Mouse (Mus musculus) heart, embryonic 15.5 days (tissue): ENCODE results near the gene Nek7. TPM values are rescaled to one million over a fixed set of nuclear protein-coding genes. Genes with fewer than 3 reads are reported as not detected.

Experiments used
- ATAC-seq: fragments of 200-750 bp; cut with Nextera tagmentation; replicated peaks from 2 replicates; pipeline ENCODE4 v1.8.0; 2017; ENCODE audit warnings: low read depth, moderate TSS enrichment; ENCODE audit not compliant: insufficient number of reproducible peaks, insufficient read depth, low FRiP score
- H3K27ac ChIP-seq: fragments of 300-500 bp; sonication (generic); 2 replicates; pipeline ENCODE4 v1.5.1; 2015; ENCODE audit warnings: mild to moderate bottlenecking, inconsistent platforms
- H3K27me3 ChIP-seq: fragments of 300-500 bp; sonication (generic); 2 replicates; pipeline ENCODE4 v1.6.1; 2015; ENCODE audit warnings: inconsistent platforms
- H3K36me3 ChIP-seq: fragments of 300-500 bp; sonication (generic); 2 replicates; pipeline ENCODE4 v1.6.1; 2015; ENCODE audit warnings: mild to moderate bottlenecking, inconsistent platforms
- H3K4me1 ChIP-seq: fragments of 300-500 bp; sonication (generic); replicated peaks from 2 replicates; pipeline ENCODE4 v1.6.1; 2015; ENCODE audit warnings: inconsistent platforms
- H3K4me2 ChIP-seq: fragments of 300-500 bp; sonication (generic); 2 replicates; pipeline ENCODE4 v1.6.1; 2015; ENCODE audit warnings: inconsistent platforms, mild to moderate bottlenecking, moderate library complexity
- H3K4me3 ChIP-seq: fragments of 300-500 bp; sonication (generic); 2 replicates; pipeline ENCODE4 v1.5.1; 2015; ENCODE audit warnings: mild to moderate bottlenecking, inconsistent platforms
- H3K9ac ChIP-seq: fragments of 300-500 bp; sonication (generic); 2 replicates; pipeline ENCODE4 v1.6.1; 2015; ENCODE audit warnings: mild to moderate bottlenecking, inconsistent platforms
- H3K9me3 ChIP-seq: fragments of 300-500 bp; sonication (generic); replicated peaks from 2 replicates; pipeline ENCODE4 v1.6.1; 2016; ENCODE audit warnings: inconsistent platforms
- WGBS: fragments of 180-500 bp; shearing (Covaris S2); methylation state at CpG from one replicate; pipeline ENCODE4 v1.1.7; 2015; ENCODE audit warnings: mixed read lengths; 5-methylcytosine and 5-hydroxymethylcytosine counted together
- polyA plus RNA-seq: library from polyadenylated mRNA; unstranded; fragments of >200 nt; fragmentation: Nextera tagmentation; extraction: Ambion mirVana; gene quantifications from 2 replicates; pipeline ENCODE4 v1.2.1, GENCODE M21; 2015

The Nek7 gene
- polyA plus RNA-seq, 1 experiment from 2014 or later: 44.4 TPM

GRCm38 (mm10) chr1:138623870-138624269, 3.9 kb upstream of the Nek7 start:
- 82% methylated on average over 1 of the region's 1 CpGs for WGBS
- Histone ChIP-seq H3K27ac (no peak overlapping the region), H3K4me3 (no peak overlapping the region), H3K9me3 (no peaks in the 10 kb centered on the region), H3K4me2 (no peak overlapping the region), H3K36me3 (no peaks in the 10 kb centered on the region), H3K4me1 (peaks cover 3% of the 10 kb centered on the region; the same call in 1 of the 2 replicates), H3K27me3 (no peaks in the 10 kb centered on the region), H3K9ac (no peak overlapping the region)
- no peak for ATAC-seq

- ATAC-seq: no peak
- WGBS: 72% methylated on average over 5 of the region's 5 CpGs
Observed at GRCm38 (mm10) chr1:138622831-138623230, 2.9 kb upstream of the Nek7 start.

GRCm38 (mm10) chr1:138622431-138622830, 2.5 kb upstream of the Nek7 start:
- ATAC-seq: no peak
- no peak overlapping the region for H3K9ac ChIP-seq
- WGBS: 36% methylated on average over 3 of the region's 3 CpGs
- no peak overlapping the region for H3K4me3 ChIP-seq
- peak overlapping the region; percentile 31; the same call in 1 of the 2 replicates for H3K27ac ChIP-seq
- no peak overlapping the region for H3K4me2 ChIP-seq
- peaks cover 3% of the 10 kb centered on the region; the same call in 1 of the 2 replicates for H3K4me1 ChIP-seq
- H3K27me3 ChIP-seq: no peaks in the 10 kb centered on the region
- H3K9me3 ChIP-seq: no peaks in the 10 kb centered on the region
- no peaks in the 10 kb centered on the region for H3K36me3 ChIP-seq

More at GRCm38 (mm10) chr1:138622831-138623230, 2.9 kb upstream of the Nek7 start:
- Histone ChIP-seq H3K4me2 (no peak overlapping the region), H3K4me1 (peaks cover 3% of the 10 kb centered on the region; the same call in 1 of the 2 replicates), H3K9ac (no peak overlapping the region), H3K36me3 (no peaks in the 10 kb centered on the region), H3K27ac (0 out of 2 replicates have a peak overlapping the region, but pooled peaks have one; percentile 31), H3K4me3 (no peak overlapping the region), H3K27me3 (no peaks in the 10 kb centered on the region), H3K9me3 (no peaks in the 10 kb centered on the region)

GRCm38 (mm10) chr1:138619114-138619971, 598 bp downstream of the Nek7 start:
- Histone ChIP-seq H3K27me3 (no peaks in the 10 kb centered on the region), H3K9me3 (no peaks in the 10 kb centered on the region), H3K36me3 (no peaks in the 10 kb centered on the region), H3K27ac (peak overlapping the region; percentile 99), H3K4me3 (peak overlapping the region; percentile 78), H3K4me2 (peak overlapping the region; percentile 84), H3K4me1 (peaks cover 20% of the 10 kb centered on the region), H3K9ac (peak overlapping the region; percentile 91)
- ATAC-seq: peak; percentile 93
- WGBS: under 1% methylated on average over 83 of the region's 83 CpGs

- Histone ChIP-seq H3K9me3 (no peaks in the 10 kb centered on the region), H3K9ac (peak overlapping the region; percentile 50), H3K27me3 (no peaks in the 10 kb centered on the region), H3K4me3 (peak overlapping the region; percentile 78), H3K36me3 (no peaks in the 10 kb centered on the region), H3K27ac (peak overlapping the region; percentile 99), H3K4me1 (peaks cover 20% of the 10 kb centered on the region), H3K4me2 (peak overlapping the region; percentile 84)
- peak; percentile 86 for ATAC-seq
- WGBS: 0% methylated on average over 11 of the region's 11 CpGs
Observed at GRCm38 (mm10) chr1:138618012-138618354, 2.0 kb downstream of the Nek7 start.

- peak overlapping the region; percentile 78 for H3K4me3 ChIP-seq
- WGBS: 8% methylated on average over 17 of the region's 17 CpGs
Observed at GRCm38 (mm10) chr1:138617279-138618011, 2.5 kb downstream of the Nek7 start.

GRCm38 (mm10) chr1:138615388-138615787, 4.6 kb downstream of the Nek7 start:
- ATAC-seq: no peak
- peaks cover 20% of the 10 kb centered on the region for H3K4me1 ChIP-seq
- 0 out of 2 replicates have a peak overlapping the region, but pooled peaks have one; percentile 3 for H3K27ac ChIP-seq
- H3K4me3 ChIP-seq: no peak overlapping the region
- no peak overlapping the region for H3K4me2 ChIP-seq
- 63% methylated on average over 3 of the region's 3 CpGs for WGBS
- no peaks in the 10 kb centered on the region for H3K36me3 ChIP-seq
- H3K9me3 ChIP-seq: no peaks in the 10 kb centered on the region
- H3K27me3 ChIP-seq: no peaks in the 10 kb centered on the region
- no peak overlapping the region for H3K9ac ChIP-seq

More at GRCm38 (mm10) chr1:138617279-138618011, 2.5 kb downstream of the Nek7 start:
- ATAC-seq: no peak
- H3K4me1 ChIP-seq: peaks cover 20% of the 10 kb centered on the region
- H3K9ac ChIP-seq: peak overlapping the region; percentile 50
- H3K9me3 ChIP-seq: no peaks in the 10 kb centered on the region
- no peaks in the 10 kb centered on the region for H3K36me3 ChIP-seq
- H3K27me3 ChIP-seq: no peaks in the 10 kb centered on the region
- peak overlapping the region; percentile 84 for H3K4me2 ChIP-seq
- H3K27ac ChIP-seq: peak overlapping the region; percentile 99

- H3K4me3 ChIP-seq: no peak overlapping the region
- H3K27ac ChIP-seq: no peak overlapping the region
- H3K4me2 ChIP-seq: no peak overlapping the region
- H3K9ac ChIP-seq: no peak overlapping the region
- no peaks in the 10 kb centered on the region for H3K36me3 ChIP-seq
- H3K27me3 ChIP-seq: no peaks in the 10 kb centered on the region
- WGBS: 67% methylated on average over 6 of the region's 6 CpGs
- no peak for ATAC-seq
- no peaks in the 10 kb centered on the region for H3K9me3 ChIP-seq
- H3K4me1 ChIP-seq: peaks cover 17% of the 10 kb centered on the region
Observed at GRCm38 (mm10) chr1:138614552-138615287, 5.2 kb downstream of the Nek7 start.

GRCm38 (mm10) chr1:138612177-138612576, 7.8 kb downstream of the Nek7 start:
- Histone ChIP-seq H3K27ac (no peak overlapping the region), H3K9ac (no peak overlapping the region), H3K9me3 (no peaks in the 10 kb centered on the region), H3K36me3 (no peaks in the 10 kb centered on the region), H3K4me3 (no peak overlapping the region), H3K4me2 (no peak overlapping the region), H3K4me1 (peaks cover 36% of the 10 kb centered on the region), H3K27me3 (no peaks in the 10 kb centered on the region)
- 68% methylated on average over 1 of the region's 1 CpGs for WGBS
- no peak for ATAC-seq

GRCm38 (mm10) chr1:138609176-138609575, 10.8 kb downstream of the Nek7 start:
- H3K4me3 ChIP-seq: peak overlapping the region; percentile 19
- H3K4me1 ChIP-seq: peaks cover 30% of the 10 kb centered on the region
- H3K36me3 ChIP-seq: no peaks in the 10 kb centered on the region
- peak overlapping the region; percentile 51 for H3K4me2 ChIP-seq
- H3K27ac ChIP-seq: peak overlapping the region; percentile 65
- H3K9ac ChIP-seq: no peak overlapping the region
- no peak for ATAC-seq
- no peaks in the 10 kb centered on the region for H3K9me3 ChIP-seq
- H3K27me3 ChIP-seq: no peaks in the 10 kb centered on the region
- WGBS: 41% methylated on average over 12 of the region's 12 CpGs

- WGBS: 88% methylated on average over 7 of the region's 7 CpGs
Observed at GRCm38 (mm10) chr1:138608336-138608735, 11.6 kb downstream of the Nek7 start.

More at GRCm38 (mm10) chr1:138608336-138608735, 11.6 kb downstream of the Nek7 start:
- Histone ChIP-seq H3K4me2 (0 out of 2 replicates have a peak overlapping the region, but pooled peaks have one; percentile 21), H3K36me3 (no peaks in the 10 kb centered on the region), H3K9ac (no peak overlapping the region), H3K4me1 (peaks cover 30% of the 10 kb centered on the region), H3K4me3 (no peak overlapping the region), H3K9me3 (no peaks in the 10 kb centered on the region), H3K27ac (peak overlapping the region; percentile 65), H3K27me3 (no peaks in the 10 kb centered on the region)
- ATAC-seq: no peak
